Mouse (Mus musculus) bone marrow, adult 2 months (tissue): ENCODE data around the gene Magi2.

Experiments used
- CTCF ChIP-seq: fragments of 200-500 bp; IDR thresholded peaks from 2 replicates; pipeline ENCODE4 v1.5.1; 2011; ENCODE audit warnings: low read length, control low read depth; ENCODE audit not compliant: control insufficient read depth, insufficient read depth
- POLR2A ChIP-seq: fragments of 200-500 bp; IDR thresholded peaks from 2 replicates; pipeline ENCODE4 v1.6.1; 2011; ENCODE audit warnings: low read depth, mild to moderate bottlenecking, control low read depth, low read length, borderline replicate concordance; ENCODE audit not compliant: control insufficient read depth

GRCm38 (mm10) chr5:20117156-20117555 is 890.3 kb downstream of the Magi2 start:
- TF ChIP-seq CTCF, result no peak
- no peak for TF ChIP-seq POLR2A
